Mouse (Mus musculus): ENCODE results near the gene Akap8.

Akap8 gene

GRCm38 (mm10) chr17:32348406-32348805, 27.4 kb upstream of the Akap8 start:
- no peak for DNase-seq

- no peak for DNase-seq
Measured at GRCm38 (mm10) chr17:32341102-32341501, 20.1 kb upstream of the Akap8 start.

GRCm38 (mm10) chr17:32340110-32340509, 19.1 kb upstream of the Akap8 start:
- no peak for DNase-seq

GRCm38 (mm10) chr17:32335869-32336268, 14.8 kb upstream of the Akap8 start:
- DNase-seq, result no peak

GRCm38 (mm10) chr17:32334921-32335320, 13.9 kb upstream of the Akap8 start:
- DNase-seq, result no peak

GRCm38 (mm10) chr17:32333675-32334303, 12.8 kb upstream of the Akap8 start:
- no peak for DNase-seq

GRCm38 (mm10) chr17:32327501-32327900, 6.5 kb upstream of the Akap8 start:
- no peak for DNase-seq

- DNase-seq, result no peak
Measured at GRCm38 (mm10) chr17:32322809-32323208, 1.8 kb upstream of the Akap8 start.

- DNase-seq, result no peak
Measured at GRCm38 (mm10) chr17:32321836-32322235, 798 bp upstream of the Akap8 start.

GRCm38 (mm10) chr17:32321390-32321734, 324 bp upstream of the Akap8 start:
- no peak for DNase-seq

GRCm38 (mm10) chr17:32319950-32320349, 1.1 kb downstream of the Akap8 start:
- DNase-seq, result no peak

- DNase-seq, result no peak
Measured at GRCm38 (mm10) chr17:32317708-32318107, 3.3 kb downstream of the Akap8 start.

- no peak for DNase-seq
Measured at GRCm38 (mm10) chr17:32317032-32317431, 4.0 kb downstream of the Akap8 start.

- no peak for DNase-seq
Measured at GRCm38 (mm10) chr17:32315560-32315959, 5.5 kb downstream of the Akap8 start.

GRCm38 (mm10) chr17:32313892-32314291, 7.1 kb downstream of the Akap8 start:
- no peak for DNase-seq

GRCm38 (mm10) chr17:32312801-32313200, 8.2 kb downstream of the Akap8 start:
- no peak for DNase-seq

GRCm38 (mm10) chr17:32307963-32308362, 13.1 kb downstream of the Akap8 start:
- DNase-seq, result no peak

GRCm38 (mm10) chr17:32298125-32298524, 22.9 kb downstream of the Akap8 start:
- no peak for DNase-seq

- no peak for DNase-seq
Measured at GRCm38 (mm10) chr17:32295901-32296300, 25.1 kb downstream of the Akap8 start.

GRCm38 (mm10) chr17:32295160-32295559, 25.9 kb downstream of the Akap8 start:
- DNase-seq, result no peak

- DNase-seq, result no peak
Measured at GRCm38 (mm10) chr17:32285138-32285670, 35.8 kb downstream of the Akap8 start.

GRCm38 (mm10) chr17:32284262-32285137, 36.5 kb downstream of the Akap8 start, which contains the start of gene Brd4:
Gene Brd4, minus strand, starts transcription at chr17:32284722.
- DNase-seq, result peak; percentile 90

GRCm38 (mm10) chr17:32283771-32284221, 37.2 kb downstream of the Akap8 start:
- peak; percentile 62 for DNase-seq

GRCm38 (mm10) chr17:32283341-32283740, 37.7 kb downstream of the Akap8 start:
- peak; percentile 33 for DNase-seq
